Mouse (Mus musculus) frontal cortex, adult (tissue): ENCODE measurements around the gene Xpr1.

Experiments used
- ATAC-seq: cut with Nextera tagmentation; 2 replicates; pipeline ENCODE4 v1.9.2; 2017; ENCODE audit warnings: mild to moderate bottlenecking, moderate library complexity, mixed read lengths; ENCODE audit not compliant: low TSS enrichment

Gene Xpr1

DNA sequence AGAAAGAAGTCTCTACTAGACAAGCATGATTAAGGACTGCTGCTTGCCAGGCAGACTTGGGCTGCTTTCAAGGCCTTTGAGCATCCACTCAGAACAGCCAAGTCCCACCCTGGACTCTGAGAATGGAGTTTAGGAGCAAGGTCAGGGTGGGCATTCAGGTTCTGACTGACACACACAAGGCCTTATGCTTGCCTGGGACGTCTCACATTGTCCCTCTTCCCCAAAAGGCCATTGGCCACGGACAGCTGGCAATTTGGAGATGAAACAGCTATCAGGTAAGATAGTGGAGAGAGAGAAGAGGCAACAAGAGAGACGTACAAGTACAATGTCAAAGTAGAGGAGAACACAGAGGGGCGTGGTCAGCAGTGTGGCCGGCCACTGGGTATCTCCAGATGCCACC lies 165.6 kb downstream of the Xpr1 start:
- ATAC-seq: no peak

DNA sequence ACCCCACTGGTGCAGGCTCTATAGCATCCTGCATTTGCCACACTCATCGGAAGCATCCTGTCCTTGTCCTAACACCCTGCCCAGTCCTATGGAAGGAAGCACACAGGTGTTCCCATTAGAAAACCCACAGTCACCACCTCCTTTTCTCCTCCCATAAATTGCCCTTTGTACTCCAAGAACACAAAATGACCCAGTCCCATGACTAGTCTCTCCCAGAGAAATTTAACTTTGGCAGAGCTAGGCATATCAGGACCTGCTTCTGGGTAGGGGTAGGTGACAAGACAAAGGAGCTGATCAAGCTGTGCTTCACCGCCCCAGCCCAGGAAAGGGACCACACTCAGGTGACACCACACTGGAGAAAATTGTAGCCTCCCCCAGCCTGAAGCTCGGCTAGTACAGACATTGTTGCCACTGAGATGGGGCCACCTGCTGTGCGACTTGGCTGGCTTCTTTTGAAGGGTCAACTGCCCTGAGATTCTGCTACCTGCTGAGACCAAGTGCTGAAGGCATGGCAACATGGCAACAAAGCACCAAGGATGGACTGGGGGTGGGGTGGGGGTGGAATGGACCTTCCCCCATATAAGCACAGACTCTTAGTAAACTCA lies 166.6 kb downstream of the Xpr1 start:
- no peak for ATAC-seq

DNA sequence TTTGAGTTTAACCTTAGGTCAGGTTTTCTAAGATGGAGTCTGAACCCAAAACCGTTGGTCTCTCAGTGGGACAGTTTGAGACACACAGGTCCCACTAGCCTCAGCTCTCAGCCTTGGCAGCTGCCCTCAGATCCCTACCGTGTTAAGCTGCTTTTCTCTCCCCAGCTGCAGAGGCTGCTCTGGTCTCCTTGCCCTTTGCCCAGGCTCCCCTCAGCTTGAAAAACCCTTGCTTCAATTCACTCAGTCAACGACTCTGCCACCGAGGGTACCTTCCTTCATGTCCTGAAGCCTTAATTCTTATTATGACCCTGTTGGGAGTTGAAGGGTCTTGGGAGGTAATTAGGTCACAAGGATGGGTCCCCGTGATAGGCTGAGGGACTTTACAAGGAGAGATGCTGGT lies 167.3 kb downstream of the Xpr1 start:
- no peak for ATAC-seq

DNA sequence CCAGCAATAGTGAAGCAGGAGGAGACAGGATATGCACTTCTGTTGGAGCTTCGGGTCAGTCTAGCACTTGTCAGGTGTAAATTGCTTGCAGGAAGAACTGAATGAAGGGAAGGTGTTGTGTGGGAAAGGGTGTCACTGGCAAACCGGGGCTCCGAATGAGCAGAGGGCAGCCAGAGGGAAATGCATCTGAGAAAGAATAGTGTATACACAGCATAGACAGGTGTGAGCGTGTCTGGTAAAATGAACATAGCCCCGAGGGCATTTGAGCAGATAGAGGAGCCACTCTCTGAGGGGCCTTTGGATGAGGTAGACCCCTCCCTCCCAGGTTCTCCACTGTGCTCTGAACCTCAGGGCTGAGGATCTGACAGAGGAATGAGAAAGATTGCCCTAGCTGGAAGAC lies 169.2 kb downstream of the Xpr1 start:
- no peak for ATAC-seq

DNA sequence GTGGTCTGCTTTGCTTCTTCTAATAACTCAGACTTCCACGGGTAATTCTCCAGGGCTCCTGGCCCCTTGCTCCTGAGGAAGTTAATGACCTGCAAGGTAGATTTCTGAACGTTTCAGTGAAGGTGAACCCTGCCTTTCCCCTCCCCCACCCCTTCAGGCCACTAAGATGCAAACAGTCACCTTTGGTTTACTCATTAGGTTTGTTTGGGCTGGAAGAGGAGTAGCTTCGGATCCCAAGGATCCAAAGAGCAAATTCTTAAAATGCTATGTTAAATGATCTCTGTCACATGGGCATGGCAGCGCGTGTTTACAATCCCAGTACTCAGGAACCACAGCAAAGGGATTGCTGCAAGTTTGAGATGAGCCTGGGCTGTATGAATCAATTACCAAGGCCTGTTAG lies 169.8 kb downstream of the Xpr1 start:
- ATAC-seq: no peak

DNA sequence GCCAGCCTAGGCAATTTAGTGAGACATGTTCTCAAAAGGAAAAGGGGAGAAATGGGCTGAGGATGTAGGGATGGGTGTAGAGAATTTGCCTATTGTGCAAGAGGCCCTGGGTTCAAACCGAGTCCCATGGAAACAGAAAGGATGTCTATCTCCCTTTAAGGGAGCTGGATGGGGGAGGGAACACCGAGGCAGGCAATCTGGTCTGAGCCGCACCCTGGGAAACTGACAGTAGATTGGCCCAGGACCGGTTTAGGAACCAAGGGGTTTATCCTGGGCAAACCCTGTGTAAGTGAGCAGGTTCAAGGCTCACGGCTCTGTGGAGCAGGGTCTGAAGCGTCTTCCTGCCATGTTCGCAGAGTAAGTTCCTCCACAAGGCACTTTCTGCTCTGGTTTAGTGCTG lies 171.7 kb downstream of the Xpr1 start:
- no peak for ATAC-seq

DNA sequence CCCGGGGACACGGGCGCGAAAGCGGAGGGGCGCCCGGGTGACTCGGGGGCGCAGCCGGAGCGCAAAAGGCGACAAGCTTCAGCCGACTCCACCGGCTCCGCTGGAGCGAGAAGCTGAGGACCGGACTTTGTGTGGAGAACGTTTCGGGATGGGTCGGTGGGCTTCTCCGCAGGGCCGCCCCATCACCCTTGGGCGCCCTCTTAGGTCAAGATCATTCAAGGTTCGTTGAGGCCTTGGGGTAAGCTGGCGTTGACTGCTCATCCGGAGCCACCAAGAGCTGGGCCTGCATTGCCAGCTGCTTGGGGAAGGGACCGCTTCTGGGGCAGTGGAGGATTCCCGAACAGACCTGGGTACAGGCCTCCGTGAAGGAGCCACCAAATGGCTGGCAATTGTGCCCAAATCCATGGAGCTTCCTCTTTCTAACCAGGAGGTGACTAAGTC lies 172.4 kb downstream of the Xpr1 start:
- no peak for ATAC-seq

DNA sequence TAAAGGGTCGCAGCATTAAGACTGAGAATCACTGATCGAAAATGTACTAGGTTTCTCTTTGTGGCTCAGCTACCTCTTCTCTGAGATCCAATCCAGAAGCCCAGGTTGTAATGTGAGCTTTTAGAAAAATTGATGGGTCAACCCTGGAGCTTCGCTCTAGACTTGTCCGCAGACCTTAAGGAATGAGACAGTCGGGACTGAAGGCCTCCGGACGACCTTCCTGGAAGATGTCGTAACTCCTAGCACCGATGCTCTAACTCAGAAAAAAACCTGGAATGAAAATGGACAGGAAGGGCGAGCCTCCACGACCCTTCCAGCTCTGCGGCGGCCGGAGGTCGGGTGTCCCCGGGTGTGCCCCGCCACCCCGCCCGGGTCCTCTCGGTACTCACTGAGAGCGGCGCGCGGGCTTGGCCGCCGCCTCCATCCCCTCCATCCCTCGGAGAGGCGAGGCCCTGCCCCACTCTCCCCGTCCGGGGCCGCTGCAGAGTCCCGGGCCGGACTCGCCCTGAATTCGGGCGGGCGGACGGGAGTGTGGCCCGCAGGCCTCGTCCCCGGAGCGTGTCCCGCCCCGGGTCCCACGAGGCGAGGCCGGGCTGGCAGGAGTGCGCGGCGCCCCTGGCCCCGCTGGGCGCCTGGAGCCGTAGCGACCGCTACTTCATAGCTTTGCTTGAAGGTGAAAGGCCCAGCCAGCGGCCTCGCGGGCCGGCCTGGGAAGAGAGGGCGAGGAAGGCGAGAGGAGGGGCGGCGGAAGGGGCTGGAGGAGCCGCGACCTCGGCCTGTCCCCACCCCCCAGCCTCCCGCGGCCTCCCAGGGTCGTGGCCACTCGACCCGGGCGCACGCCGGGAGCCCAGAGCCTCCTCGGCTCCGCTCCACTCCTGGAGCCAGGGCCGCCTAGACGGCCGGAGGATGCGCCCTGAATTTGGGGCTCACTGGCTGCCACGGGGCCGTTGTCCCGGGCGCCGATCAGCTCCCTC lies 173.1 kb downstream of the Xpr1 start, which contains the start of gene BC034090:
Gene BC034090 (minus strand): TSS at position 648 of the 974 bp plus-strand sequence.
- 0 out of 2 replicates have a peak, but pooled peaks have one; percentile 26 for ATAC-seq

DNA sequence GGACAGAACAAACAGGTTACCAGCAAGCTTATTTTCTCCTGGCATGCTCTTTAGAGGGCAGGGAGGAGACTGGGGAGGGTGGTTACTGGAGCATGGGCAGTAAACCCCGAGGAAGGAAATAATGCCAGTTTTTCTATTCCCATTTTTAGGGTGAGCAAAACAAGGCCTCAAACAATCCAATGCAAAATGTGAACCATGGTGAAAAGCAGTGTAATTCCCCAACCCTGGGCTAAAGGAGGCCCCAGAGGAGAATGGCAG lies 174.8 kb downstream of the Xpr1 start:
- no peak for ATAC-seq

DNA sequence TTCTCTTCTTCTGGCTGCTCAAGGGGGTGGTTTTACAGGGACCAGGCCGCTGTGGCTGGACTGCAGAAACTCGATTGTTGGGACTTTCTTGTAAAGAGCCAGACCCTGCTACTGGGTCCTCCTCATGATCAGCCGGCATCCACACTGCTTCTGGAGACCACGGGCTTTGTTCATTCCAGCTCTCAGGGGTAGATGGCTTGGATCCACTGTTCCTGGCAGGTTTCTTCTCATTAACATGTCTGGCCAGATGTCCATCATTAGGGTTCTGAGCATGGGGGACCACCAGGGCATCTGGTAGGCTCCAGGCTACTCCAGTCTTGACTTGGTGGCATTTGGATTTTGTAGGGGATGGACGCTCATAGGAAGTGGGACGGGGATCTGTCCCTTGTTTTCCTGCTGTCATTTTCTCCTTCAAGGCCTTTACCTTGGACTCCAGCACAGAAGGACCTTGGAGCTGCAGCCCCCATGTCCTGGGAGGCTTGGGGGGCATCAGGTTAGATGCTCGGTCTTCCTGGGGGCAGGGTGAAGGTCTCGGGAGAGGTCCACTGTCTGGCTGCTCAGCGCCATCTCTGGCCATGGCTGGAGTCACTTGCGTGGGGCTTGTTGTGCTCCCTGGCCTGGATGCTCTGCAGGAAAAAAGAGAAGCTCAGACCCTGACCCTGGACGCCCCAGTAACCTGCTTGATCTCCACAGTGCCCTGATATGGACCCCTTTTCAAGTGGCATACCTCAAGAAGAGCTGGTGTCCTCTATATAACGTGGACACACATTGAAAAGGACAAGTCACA lies 175.3 kb downstream of the Xpr1 start:
- no peak for ATAC-seq

DNA sequence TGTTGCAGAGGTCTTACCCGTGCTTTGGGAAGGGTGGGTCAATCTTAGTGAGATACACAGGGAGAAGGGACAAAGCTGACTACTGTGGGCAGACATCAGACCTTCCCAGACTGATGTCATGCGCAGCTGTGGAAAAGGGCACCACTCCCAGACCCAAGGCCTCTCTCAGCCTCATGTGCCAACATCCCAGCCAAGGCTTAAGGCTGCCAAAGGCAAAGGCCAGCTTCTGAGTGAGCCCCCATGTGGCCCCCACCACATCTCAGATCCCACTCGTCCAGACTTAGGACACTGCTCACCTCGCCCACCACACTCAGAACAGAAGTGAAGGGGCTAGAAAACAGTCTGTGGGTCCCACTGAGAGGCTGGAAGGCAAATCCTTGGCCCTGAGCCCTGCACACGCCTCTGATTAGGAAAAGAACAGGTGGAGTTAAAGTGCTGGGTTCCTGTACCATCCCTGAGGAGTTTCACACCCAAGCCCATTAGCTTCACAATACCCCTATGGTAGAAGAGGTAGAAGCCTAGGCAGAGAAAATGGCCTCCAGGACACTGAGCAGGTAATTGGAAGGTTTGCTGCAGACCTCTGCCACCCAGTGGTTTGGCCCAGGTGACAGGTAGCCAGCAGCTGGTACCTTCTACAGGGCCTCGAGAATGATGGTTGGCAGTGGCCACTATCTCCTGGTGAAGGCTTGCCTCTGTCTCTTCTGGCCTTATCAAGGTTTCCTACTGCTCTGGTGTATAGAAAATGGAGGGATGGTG lies 177.1 kb downstream of the Xpr1 start:
- ATAC-seq: peak; percentile 14; the same call in 1 of the 2 replicates

DNA sequence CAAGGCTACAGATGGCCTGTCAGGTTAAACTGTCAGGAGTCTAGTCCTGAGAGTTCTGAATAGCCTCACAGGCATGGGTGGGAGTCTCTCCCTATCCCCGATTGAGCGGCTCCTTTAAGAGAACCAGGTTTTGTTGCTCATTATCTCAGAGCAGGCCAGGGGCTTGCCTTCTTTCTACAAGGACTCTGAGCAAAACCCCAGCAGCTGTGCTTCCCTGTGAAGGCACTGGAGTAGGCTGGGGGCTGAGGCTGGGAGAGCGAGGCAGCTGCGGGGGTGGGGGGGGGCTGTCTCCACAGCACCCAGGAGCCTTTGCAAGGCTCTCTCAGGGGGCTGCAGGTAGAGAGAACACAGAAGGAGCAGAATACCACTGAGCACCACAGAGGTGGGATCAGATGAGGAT lies 178.0 kb downstream of the Xpr1 start:
- ATAC-seq: no peak

DNA sequence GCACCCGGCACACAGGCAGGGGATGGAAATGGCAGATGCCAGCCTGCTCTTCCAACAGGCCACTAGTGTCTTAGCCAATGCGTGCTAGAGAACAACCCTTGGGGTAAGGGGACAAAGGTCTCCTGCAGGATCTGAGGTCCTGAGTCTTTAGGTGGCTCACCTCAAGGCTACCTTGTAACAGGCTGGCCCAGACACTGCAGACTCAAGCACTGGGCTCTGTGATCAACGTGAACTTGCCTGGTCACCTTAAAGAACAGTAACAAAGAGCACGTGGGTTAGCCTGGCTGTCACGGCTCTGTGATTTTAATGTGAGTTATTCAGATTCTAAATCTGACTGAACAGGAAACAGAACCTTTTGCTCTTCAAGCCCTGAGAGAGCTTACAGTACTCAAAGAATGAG lies 179.1 kb downstream of the Xpr1 start:
- no peak for ATAC-seq

DNA sequence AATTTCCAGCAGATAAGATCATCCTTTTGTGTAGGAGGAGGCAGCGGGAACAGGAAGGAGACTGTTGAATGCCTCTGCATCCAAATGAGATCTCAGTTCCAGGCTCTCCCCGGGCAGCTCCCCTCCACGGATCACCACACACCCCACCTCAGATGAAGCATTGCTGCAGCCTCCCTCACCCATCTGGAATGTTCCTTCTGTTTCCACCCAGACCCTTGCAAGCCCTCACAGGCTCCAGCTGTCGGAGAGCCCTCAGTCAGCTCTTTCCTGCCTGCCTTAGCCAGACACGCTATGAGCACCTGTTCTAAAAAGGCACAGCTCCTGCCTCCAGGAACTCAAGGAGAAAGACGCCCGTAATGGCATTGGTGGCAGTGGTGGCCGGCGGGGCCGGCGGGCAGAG lies 179.8 kb downstream of the Xpr1 start:
- ATAC-seq: peak; percentile 30; the same call in 1 of the 2 replicates

DNA sequence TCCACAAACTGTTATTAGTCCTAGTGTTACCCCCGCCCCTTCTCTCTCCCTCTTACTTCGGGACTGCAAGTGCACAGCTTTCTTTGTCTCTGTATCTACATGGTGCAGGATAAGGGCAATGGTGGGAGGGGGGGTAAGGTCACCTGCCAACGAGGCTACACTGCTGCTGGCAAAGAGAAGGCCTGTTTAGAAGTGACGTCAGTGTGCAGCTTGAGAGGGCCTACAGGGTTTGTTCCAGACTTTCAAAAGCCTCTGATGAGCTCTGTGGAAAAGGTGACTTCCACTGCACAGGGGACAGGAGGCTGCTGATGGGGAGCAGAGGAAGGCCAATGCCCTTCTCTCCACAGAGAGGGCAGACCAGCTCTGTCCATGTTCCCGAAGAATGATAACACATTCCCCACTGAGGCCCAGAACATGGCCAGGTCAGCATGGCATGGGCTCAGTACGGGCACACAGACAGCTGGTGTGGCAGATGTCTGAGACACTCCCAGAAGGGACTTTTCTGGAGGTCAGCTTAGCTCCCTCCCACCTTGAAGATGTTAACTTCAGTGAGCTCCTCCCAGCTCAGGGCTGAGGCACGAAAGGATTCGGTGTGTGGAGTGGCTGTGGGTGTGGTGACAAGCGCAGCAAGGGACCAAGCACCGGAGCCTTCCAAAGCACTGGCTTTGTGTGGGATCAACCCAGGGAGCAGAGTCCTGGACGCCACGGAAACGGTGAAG lies 180.8 kb downstream of the Xpr1 start:
- ATAC-seq: peak; percentile 25; the same call in 1 of the 2 replicates

DNA sequence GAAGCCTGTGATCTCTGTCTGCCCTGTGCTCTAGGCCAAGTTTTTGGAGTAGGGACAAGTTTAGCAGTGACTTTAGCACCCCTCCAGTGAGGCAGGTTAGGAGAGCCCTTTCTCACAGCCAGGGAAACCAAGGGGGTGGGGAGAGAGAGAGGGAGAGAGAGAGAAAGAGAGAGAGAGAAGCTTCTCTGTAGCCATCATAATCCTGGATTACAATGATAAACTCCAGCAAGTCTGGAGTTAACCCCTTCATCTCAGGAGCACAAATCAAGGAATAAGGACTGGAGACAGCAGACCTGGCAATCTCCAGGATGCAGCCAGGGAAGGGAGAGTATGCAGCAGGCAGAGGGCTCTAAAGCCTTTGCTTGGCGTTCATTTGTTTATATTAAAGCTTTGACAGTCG lies 181.6 kb downstream of the Xpr1 start:
- no peak for ATAC-seq

DNA sequence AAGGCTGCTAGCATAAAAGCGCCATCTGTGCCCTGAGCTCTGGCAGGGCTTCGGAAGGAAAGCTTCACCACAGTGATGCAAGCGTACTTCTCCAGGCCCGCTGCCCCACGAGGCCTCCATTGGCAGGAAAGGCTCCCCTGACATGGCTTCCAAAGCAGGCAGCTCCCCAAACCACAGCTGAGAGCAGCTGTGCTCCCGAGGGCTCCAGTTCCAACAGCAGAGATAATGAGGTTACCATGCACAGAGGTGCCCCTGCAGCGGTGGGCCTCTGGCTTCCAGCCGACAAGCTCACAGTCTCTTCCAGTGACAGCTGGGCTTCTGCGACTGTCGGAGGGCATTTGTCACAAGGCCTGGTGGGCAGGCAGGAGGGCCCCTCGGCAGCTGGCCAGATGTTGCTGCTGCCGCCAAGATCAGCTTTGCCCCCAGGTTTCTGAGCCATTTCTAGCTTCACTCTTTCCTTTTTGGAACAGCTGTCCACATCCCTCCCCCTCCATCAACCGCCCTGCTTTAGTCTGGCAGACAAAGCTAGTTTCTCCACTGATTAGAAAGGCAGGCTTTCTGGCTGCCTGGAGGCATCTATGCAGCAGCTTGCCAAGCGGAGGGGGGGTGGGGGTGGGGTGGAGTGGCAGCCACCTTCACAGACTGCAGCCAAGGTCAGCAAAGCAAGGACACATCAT lies 183.1 kb downstream of the Xpr1 start:
- ATAC-seq: peak; percentile 10; the same call in 1 of the 2 replicates

DNA sequence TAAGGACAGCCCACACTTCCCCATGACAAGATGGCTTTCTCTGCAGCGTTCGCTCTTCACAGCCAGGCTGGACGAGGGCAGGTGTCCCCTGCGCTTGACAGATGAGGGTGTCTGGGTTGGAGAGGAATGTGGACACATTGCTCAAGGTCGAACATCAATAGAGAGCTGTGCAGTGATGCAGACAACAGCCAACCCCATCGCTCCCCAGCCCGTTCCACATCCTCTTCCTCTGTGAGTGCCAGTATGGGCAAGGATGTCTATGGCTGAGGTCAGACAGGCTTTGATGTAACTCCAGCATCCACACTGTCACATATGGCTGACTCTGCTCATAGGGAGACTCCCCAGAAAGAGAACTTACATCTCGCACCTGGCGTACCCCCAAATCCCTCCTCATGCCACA lies 183.8 kb downstream of the Xpr1 start:
- ATAC-seq: no peak

DNA sequence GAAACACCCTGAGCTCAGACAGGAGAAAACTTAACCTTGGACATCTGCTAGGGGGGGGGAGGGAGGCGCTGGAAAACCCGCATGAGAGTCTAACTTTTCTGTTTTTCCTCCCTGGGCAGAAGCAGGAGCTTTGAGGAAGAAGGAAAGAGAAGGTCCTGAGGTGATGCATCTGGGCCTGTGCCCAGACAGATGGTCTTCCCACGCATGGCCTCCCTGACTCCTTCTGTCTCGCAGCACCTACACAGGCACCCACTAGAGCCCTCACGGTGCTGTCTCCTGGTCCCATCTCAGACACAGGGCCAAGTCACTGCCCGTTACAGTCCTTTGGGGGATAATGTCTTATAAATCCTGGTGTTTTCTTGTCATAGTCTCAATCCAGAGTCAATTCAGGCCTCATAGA lies 184.4 kb downstream of the Xpr1 start:
- no peak for ATAC-seq

DNA sequence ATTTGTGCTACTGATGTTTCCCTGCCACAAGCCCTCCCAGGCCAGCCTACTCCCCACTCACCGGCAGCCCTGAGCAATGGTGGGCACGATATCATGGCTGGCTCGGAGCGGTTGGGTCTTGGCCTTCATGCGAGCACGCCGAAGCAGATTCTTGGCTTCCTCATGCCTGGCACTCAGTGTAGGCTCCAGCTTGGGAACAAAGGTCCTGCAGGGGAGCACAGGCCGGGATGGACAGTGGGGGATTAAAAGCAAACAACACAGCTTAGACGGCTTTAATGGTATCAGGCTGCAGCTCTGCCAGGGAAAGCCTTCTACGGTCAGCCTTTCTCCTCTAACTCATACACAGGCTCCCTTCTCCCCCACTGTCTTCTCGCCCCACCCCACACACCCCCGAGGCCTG lies 184.8 kb downstream of the Xpr1 start:
- ATAC-seq: no peak
